Mouse (Mus musculus) testis, adult 2 months (tissue): ENCODE measurements around the gene Gm37240. TPM values are rescaled to one million over a fixed set of nuclear protein-coding genes. Genes with fewer than 3 reads are reported as not detected.

Experiments
- H3K27ac ChIP-seq: fragments of 200-500 bp; 2 replicates; pipeline ENCODE4 v1.5.1; 2012; ENCODE audit warnings: low read depth, low read length; ENCODE audit not compliant: control insufficient read depth, insufficient read depth
- H3K27me3 ChIP-seq: fragments of 200-500 bp; 2 replicates; pipeline ENCODE4 v1.6.1; 2012; ENCODE audit warnings: mild to moderate bottlenecking, low read length, moderate library complexity; ENCODE audit not compliant: control insufficient read depth, insufficient read depth
- H3K36me3 ChIP-seq: fragments of 200-500 bp; 2 replicates; pipeline ENCODE4 v1.6.1; 2012; ENCODE audit warnings: mild to moderate bottlenecking, low read length; ENCODE audit not compliant: control insufficient read depth, insufficient read depth
- H3K4me1 ChIP-seq: fragments of 200-500 bp; 2 replicates; pipeline ENCODE4 v1.6.1; 2012; ENCODE audit warnings: low read length; ENCODE audit not compliant: control insufficient read depth, insufficient read depth
- H3K4me3 ChIP-seq: fragments of 200-500 bp; 2 replicates; pipeline ENCODE4 v1.5.1; 2012; ENCODE audit warnings: low read depth, mild to moderate bottlenecking, low read length, moderate library complexity, mixed read lengths; ENCODE audit not compliant: control insufficient read depth
- CTCF ChIP-seq: fragments of 200-500 bp; IDR thresholded peaks from 2 replicates; pipeline ENCODE4 v1.5.1; 2012; ENCODE audit warnings: low read depth, mild to moderate bottlenecking, inconsistent platforms, low read length, moderate library complexity; ENCODE audit not compliant: control insufficient read depth, insufficient read depth, insufficient replicate concordance
- POLR2A ChIP-seq: fragments of 200-500 bp; IDR thresholded peaks from 2 replicates; pipeline ENCODE4 v1.6.1; 2012; ENCODE audit warnings: low read depth, mild to moderate bottlenecking, inconsistent platforms, low read length, moderate library complexity; ENCODE audit not compliant: control insufficient read depth
- polyA plus RNA-seq: library from polyadenylated mRNA; depleted of rRNA; stranded (reverse); fragments of >200 nt; gene quantifications from 2 replicates; pipeline ENCODE4 v1.2.3, GENCODE M21; 2012

The Gm37240 gene
- polyA plus RNA-seq, 1 experiment = not detected

GRCm38 (mm10) chr3:84985121-84985625 is 902.1 kb downstream of the Gm37240 start:
- no peaks in the 10 kb centered on the region for H3K36me3 ChIP-seq
- no peak for TF ChIP-seq CTCF
- no peak for TF ChIP-seq POLR2A
- H3K4me3 ChIP-seq = no peak overlapping the region
- H3K4me1 ChIP-seq = peaks cover 2% of the 10 kb centered on the region; the same call in 1 of the 2 replicates
- H3K27me3 ChIP-seq = no peaks in the 10 kb centered on the region
- no peak overlapping the region for H3K27ac ChIP-seq

DNA sequence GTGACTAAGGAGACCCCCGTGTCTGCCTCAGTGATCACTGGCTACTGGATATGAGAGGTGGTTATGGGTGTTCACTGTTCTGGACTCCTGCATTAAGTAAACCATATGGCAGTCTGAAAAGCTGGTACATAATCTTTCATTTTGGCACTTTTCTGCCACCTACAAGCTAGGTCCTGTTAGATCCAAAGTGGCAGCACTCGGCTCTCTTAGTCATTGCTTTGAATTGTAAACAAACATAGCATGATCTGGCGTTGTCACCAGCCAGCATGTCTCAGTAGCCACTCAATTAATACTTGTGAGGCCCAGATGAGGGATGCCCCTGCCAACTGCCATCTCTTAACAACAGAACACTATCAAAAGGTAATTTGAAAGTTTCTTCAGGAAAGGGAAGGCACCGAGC is 904.6 kb downstream of the Gm37240 start:
- TF ChIP-seq CTCF (no peak), POLR2A (no peak)
- no peaks in the 10 kb centered on the region for H3K36me3 ChIP-seq
- H3K27ac ChIP-seq = no peak overlapping the region
- no peaks in the 10 kb centered on the region for H3K4me1 ChIP-seq
- H3K4me3 ChIP-seq = no peak overlapping the region
- H3K27me3 ChIP-seq = no peaks in the 10 kb centered on the region

- H3K36me3 ChIP-seq = no peaks in the 10 kb centered on the region
- no peaks in the 10 kb centered on the region for H3K27me3 ChIP-seq
- TF ChIP-seq POLR2A (no peak), CTCF (no peak)
- H3K4me1 ChIP-seq = no peaks in the 10 kb centered on the region
- no peak overlapping the region for H3K4me3 ChIP-seq
- H3K27ac ChIP-seq = no peak overlapping the region
These were observed 907.2 kb downstream of the Gm37240 start for GRCm38 (mm10) chr3:84980158-84980557.

DNA sequence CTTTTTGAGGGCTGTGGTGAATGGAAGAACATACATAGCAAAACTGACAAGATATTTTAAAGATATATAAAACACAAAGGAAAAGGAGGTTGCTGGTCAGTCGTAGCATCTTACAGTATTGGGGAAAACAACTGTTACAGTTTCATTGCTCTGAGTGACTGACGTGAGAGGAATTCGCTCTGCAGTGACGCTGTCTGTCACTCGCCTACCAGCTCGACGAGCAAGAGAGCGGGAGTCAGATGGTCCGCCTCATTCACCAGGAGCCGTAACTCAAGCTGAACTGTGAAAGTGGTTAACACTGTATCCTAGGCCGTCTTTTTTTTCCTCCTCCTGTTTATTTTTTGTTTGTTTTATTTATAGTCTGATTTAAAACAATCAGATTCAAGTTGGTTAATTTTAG is 908.6 kb downstream of the Gm37240 start:
- TF ChIP-seq CTCF (no peak), POLR2A (no peak)
- H3K4me3 ChIP-seq = no peak overlapping the region
- H3K4me1 ChIP-seq = no peaks in the 10 kb centered on the region
- no peak overlapping the region for H3K27ac ChIP-seq
- H3K36me3 ChIP-seq = no peaks in the 10 kb centered on the region
- no peaks in the 10 kb centered on the region for H3K27me3 ChIP-seq

GRCm38 (mm10) chr3:84974193-84974592 is 913.1 kb downstream of the Gm37240 start:
- Histone ChIP-seq H3K4me1 (no peaks in the 10 kb centered on the region), H3K36me3 (no peaks in the 10 kb centered on the region; the same call in 1 of the 2 replicates), H3K27ac (no peak overlapping the region), H3K4me3 (no peak overlapping the region), H3K27me3 (no peaks in the 10 kb centered on the region)
- TF ChIP-seq CTCF (no peak), POLR2A (no peak)

DNA sequence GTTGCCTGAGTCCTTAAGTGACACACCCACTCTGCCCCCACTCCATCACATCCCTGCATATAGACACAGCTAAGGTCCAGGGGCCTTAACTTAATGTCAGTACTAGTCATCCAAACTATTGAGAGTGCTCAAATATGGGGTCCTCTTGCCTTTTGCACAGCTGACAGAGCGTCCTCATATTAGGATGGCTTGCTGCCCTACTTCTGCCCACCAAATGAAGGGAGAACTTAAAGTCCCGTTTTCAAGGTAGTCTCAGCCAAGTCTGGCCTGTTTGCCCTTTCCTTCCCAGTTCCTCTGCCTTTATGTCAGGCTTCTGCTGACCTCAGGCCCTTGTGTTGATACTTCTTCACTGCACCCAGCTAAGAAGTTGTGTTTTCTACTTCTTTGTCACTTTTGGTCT is 914.4 kb downstream of the Gm37240 start:
- TF ChIP-seq CTCF = no peak
- no peak for TF ChIP-seq POLR2A
- Histone ChIP-seq H3K36me3 (no peaks in the 10 kb centered on the region; the same call in 1 of the 2 replicates), H3K27ac (no peak overlapping the region)

GRCm38 (mm10) chr3:84971561-84971960 is 915.8 kb downstream of the Gm37240 start:
- no peak overlapping the region for H3K4me3 ChIP-seq
- no peaks in the 10 kb centered on the region for H3K4me1 ChIP-seq
- H3K27ac ChIP-seq = no peak overlapping the region
- H3K27me3 ChIP-seq = no peaks in the 10 kb centered on the region
- H3K36me3 ChIP-seq = no peaks in the 10 kb centered on the region; the same call in 1 of the 2 replicates
- no peak for TF ChIP-seq POLR2A
- TF ChIP-seq CTCF = no peak

More for the DNA sequence above, 914.4 kb downstream of the Gm37240 start:
- no peak overlapping the region for H3K4me3 ChIP-seq
- H3K27me3 ChIP-seq = no peaks in the 10 kb centered on the region
- no peaks in the 10 kb centered on the region for H3K4me1 ChIP-seq
